8 mouse cellular contexts compared by ENCODE assay signal in the genomic region with DNA sequence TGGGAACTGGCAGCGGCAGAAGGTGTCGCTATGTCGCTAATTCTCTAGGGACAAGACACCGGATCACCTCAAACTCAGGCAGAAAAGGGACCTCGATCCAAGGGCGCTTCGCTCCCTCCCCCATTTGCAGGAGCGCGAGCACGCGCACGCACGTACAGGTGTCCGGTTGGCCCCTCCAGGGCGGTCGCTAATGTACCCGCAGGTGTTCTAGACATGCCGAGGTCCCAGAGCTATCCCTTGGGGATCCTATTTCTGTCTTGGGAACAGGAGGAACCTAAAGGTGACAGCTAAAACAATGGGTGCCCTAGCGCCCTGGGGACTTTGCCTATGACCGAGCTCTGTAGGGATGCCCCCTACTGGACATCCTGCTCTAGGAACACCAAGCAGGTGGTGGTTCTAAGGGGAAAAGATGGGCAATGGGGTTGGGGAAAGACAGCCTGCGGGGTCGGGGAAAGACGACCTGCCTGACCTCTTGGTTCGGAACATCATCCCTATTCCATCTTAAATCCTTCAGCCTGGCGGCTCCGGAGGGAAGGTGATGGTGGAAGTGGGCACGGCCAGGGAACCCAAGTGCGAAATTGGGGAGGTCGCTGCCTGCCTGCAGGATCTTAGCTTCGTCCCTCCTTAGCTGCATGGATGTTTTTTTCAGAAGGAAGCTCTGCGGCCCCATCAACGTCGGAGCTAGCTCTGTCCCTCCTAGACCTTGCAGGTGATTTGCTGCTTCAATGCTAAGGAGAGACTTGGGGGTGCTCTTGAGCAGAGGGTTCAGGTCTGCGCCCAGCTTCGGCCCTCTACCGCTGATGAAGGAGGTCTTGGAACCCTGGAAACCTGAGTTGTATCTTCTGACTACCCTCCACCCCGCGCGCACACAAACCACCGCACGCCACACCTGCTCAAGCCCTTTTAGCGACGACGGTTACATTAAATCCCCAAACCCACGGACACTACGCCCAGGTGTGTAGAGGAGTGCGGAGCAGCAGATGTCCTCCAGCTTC. TPM values are rescaled to one million over a fixed set of nuclear protein-coding genes. Genes with fewer than 3 reads are reported as not detected.
DNase-seq lines count a peak whose midpoint lies in the region; ATAC-seq lines count a peak whose summit lies in the region.

No protein-coding gene starts in this region.

- H3K36me3 ChIP-seq in hindbrain, embryonic 12.5 days = no peaks in the 10 kb centered on the region
- no peaks in the 10 kb centered on the region for H3K36me3 ChIP-seq in liver, embryonic 12.5 days

- H3K4me1 ChIP-seq in hindbrain, embryonic 12.5 days = peaks cover 61% of the 10 kb centered on the region
- peaks cover 40% of the 10 kb centered on the region for H3K4me1 ChIP-seq in liver, embryonic 12.5 days

- no peaks in the 10 kb centered on the region for H3K9me3 ChIP-seq in hindbrain, embryonic 12.5 days (replicated peaks)
- no peaks in the 10 kb centered on the region for H3K9me3 ChIP-seq in liver, embryonic 12.5 days (replicated peaks)

- peak overlapping the region; percentile 68 for H3K9ac ChIP-seq in hindbrain, embryonic 12.5 days
- H3K9ac ChIP-seq in liver, embryonic 12.5 days = no peak overlapping the region

- peaks cover 77% of the 10 kb centered on the region for H3K27me3 ChIP-seq in hindbrain, embryonic 12.5 days
- H3K27me3 ChIP-seq in liver, embryonic 12.5 days (replicated peaks) = peaks cover 100% of the 10 kb centered on the region

- H3K4me2 ChIP-seq in hindbrain, embryonic 12.5 days (replicated peaks) = peak overlapping the region; percentile 94
- peak overlapping the region; percentile 29 for H3K4me2 ChIP-seq in liver, embryonic 12.5 days

- DNase-seq in spleen, postnatal 10 days (ENCODE audit: low spot score in 2 of 2) = peak; percentile 22 to 45
- DNase-seq in spleen, postnatal 4 days (ENCODE audit: low spot score in 2 of 2) = no peak
- DNase-seq in embryo, embryonic 10.5 days (ENCODE audit: low spot score) = peak; percentile 75
- DNase-seq in MN1 (ENCODE audit: low spot score) = no peak

- ATAC-seq in hindbrain, embryonic 12.5 days (ENCODE audit: low FRiP score) = no peak
- no peak for ATAC-seq in liver, embryonic 12.5 days
- peak; percentile 25; the same call in 1 of the 2 replicates for ATAC-seq in neutrophil, adult 5-6 weeks (ENCODE audit: extremely low read depth, insufficient number of reproducible peaks, low FRiP score, poor library complexity, severe bottlenecking)
- ATAC-seq in erythroid progenitor cell, adult 5-6 weeks (replicated peaks; ENCODE audit: low FRiP score, poor library complexity, severe bottlenecking) = no peak

- 2% methylated on average over 47 of the region's 47 CpGs for WGBS in hindbrain, embryonic 12.5 days
- WGBS in liver, embryonic 12.5 days (ENCODE audit: insufficient replicate concordance) = 4% methylated on average over 47 of the region's 47 CpGs

- peak overlapping the region; percentile 34 for H3K4me3 ChIP-seq in hindbrain, embryonic 12.5 days
- no peak overlapping the region for H3K4me3 ChIP-seq in liver, embryonic 12.5 days

- H3K27ac ChIP-seq in hindbrain, embryonic 12.5 days = peak overlapping the region; percentile 94
- no peak overlapping the region for H3K27ac ChIP-seq in liver, embryonic 12.5 days

RNA-seq across cellular contexts. Expression of a gene that starts 13.9 kb away (rescaled TPM):
- polyA plus RNA-seq in hindbrain, embryonic 12.5 days (2016; fragmentation: Nextera tagmentation; extraction: Ambion mirVana) = 9.9 and 11.6 TPM in 2 replicates
- polyA plus RNA-seq in liver, embryonic 12.5 days (2016; fragmentation: Nextera tagmentation; extraction: Ambion mirVana) = 2.5 and 3.3 TPM in 2 replicates
- total RNA-seq in neutrophil, adult 5-6 weeks (2017) = 2.2 and 4.8 TPM in 2 replicates
- 1.3 TPM in 1 of 2 replicates, not detected in the other for total RNA-seq in erythroid progenitor cell, adult 5-6 weeks (2015; ENCODE audit: low replicate concordance)
- total RNA-seq in erythroid progenitor cell, adult 5-6 weeks (2017; ENCODE audit: low replicate concordance) = 1.0 and 3.3 TPM in 2 replicates

RNA-seq across cellular contexts. Expression of a gene that starts 31.4 kb away (rescaled TPM):
- 13.2 and 15.0 TPM in 2 replicates for polyA plus RNA-seq in hindbrain, embryonic 12.5 days (2016; fragmentation: Nextera tagmentation; extraction: Ambion mirVana)
- 3.2 and 3.3 TPM in 2 replicates for polyA plus RNA-seq in liver, embryonic 12.5 days (2016; fragmentation: Nextera tagmentation; extraction: Ambion mirVana)
- total RNA-seq in neutrophil, adult 5-6 weeks (2017) = 27.6 and 31.0 TPM in 2 replicates
- total RNA-seq in erythroid progenitor cell, adult 5-6 weeks (2015; ENCODE audit: low replicate concordance) = 5.4 and 13.4 TPM in 2 replicates
- 2.7 and 4.4 TPM in 2 replicates for total RNA-seq in erythroid progenitor cell, adult 5-6 weeks (2017; ENCODE audit: low replicate concordance)

RNA-seq across cellular contexts. Expression of a gene that starts 31.9 kb away (rescaled TPM):
- 60.5 and 62.5 TPM in 2 replicates for polyA plus RNA-seq in hindbrain, embryonic 12.5 days (2016; fragmentation: Nextera tagmentation; extraction: Ambion mirVana)
- 8.6 TPM in 2 replicates for polyA plus RNA-seq in liver, embryonic 12.5 days (2016; fragmentation: Nextera tagmentation; extraction: Ambion mirVana)
- 1.3 and 1.5 TPM in 2 replicates for total RNA-seq in neutrophil, adult 5-6 weeks (2017)
- total RNA-seq in erythroid progenitor cell, adult 5-6 weeks (2015; ENCODE audit: low replicate concordance) = not detected in 2 replicates
- total RNA-seq in erythroid progenitor cell, adult 5-6 weeks (2017; ENCODE audit: low replicate concordance) = 0.51 TPM in 1 of 2 replicates, not detected in the other

Comparison
In these comparisons a context has a peak if more than half of its experiments do, and no peak if none do; other contexts are left out.
1. DNase-seq: peak in spleen, postnatal 10 days (2 of 2) and embryo, embryonic 10.5 days (single experiment); none in spleen, postnatal 4 days (0 of 2) and MN1 (single experiment).